20 mouse cellular contexts compared by ENCODE assay signal in genomic region chr16:87744338-87744737, GRCm38 (mm10). TPM values are rescaled to one million over a fixed set of nuclear protein-coding genes. Genes with fewer than 3 reads are reported as not detected.
DNase-seq lines count a peak whose midpoint lies in the region; ATAC-seq and TF ChIP-seq lines count a peak whose summit lies in the region.
"Had no signal": no experiment of that assay in that cellular context is flagged by ENCODE, and none has a peak within 500 bp of the region (broad histone marks: within the 10 kb centered on the region; RNA-seq: fewer than 3 reads in every experiment).

No protein-coding gene starts in this region.

- 0 out of 2 replicates have a peak, but pooled peaks cover 3% of the 10 kb centered on the region for H3K9me3 ChIP-seq in hindbrain, embryonic 10.5 days
- H3K9me3 ChIP-seq in hindbrain, postnatal 0 days (ENCODE audit: low read length) = no peaks in the 10 kb centered on the region
- H3K9me3 ChIP-seq in midbrain, embryonic 13.5 days = no peaks in the 10 kb centered on the region
- no peaks in the 10 kb centered on the region for H3K9me3 ChIP-seq in midbrain, embryonic 10.5 days (replicated peaks)
- H3K9me3 ChIP-seq: embryonic facial prominence, embryonic 15.5 days; forebrain, embryonic 10.5 days; forebrain, embryonic 12.5 days had no signal

- H3K36me3 ChIP-seq in hindbrain, embryonic 10.5 days = no peaks in the 10 kb centered on the region
- no peaks in the 10 kb centered on the region for H3K36me3 ChIP-seq in hindbrain, postnatal 0 days (ENCODE audit: insufficient read depth, low read length)
- no peaks in the 10 kb centered on the region for H3K36me3 ChIP-seq in midbrain, embryonic 13.5 days
- no peaks in the 10 kb centered on the region for H3K36me3 ChIP-seq in midbrain, embryonic 10.5 days
- H3K36me3 ChIP-seq: embryonic facial prominence, embryonic 13.5 days; embryonic facial prominence, embryonic 15.5 days; forebrain, embryonic 10.5 days; forebrain, embryonic 12.5 days had no signal

- DNase-seq in hindbrain, embryonic 10.5 days (ENCODE audit: low spot score) = no peak
- no peak for DNase-seq in hindbrain, postnatal 0 days (ENCODE audit: low spot score)
- DNase-seq in midbrain, embryonic 10.5 days (ENCODE audit: low spot score) = no peak
- DNase-seq: adrenal gland, adult 2 months; adrenal gland, postnatal 10 days; adrenal gland, postnatal 25 days; cerebellum, adult 11 months; cerebellum, adult 18-20 months; cerebellum, adult 8-10 months; cerebellum, adult 9-11 months; cerebellum, postnatal 14 days; cerebellum, postnatal 36 days had no signal

- H3K4me2 ChIP-seq in hindbrain, postnatal 0 days (ENCODE audit: low read depth, low read length) = no peak overlapping the region
- H3K4me2 ChIP-seq in midbrain, embryonic 13.5 days (replicated peaks) = no peak overlapping the region
- H3K4me2 ChIP-seq: embryonic facial prominence, embryonic 13.5 days; embryonic facial prominence, embryonic 15.5 days; forebrain, embryonic 12.5 days had no signal

- no peak overlapping the region for H3K4me3 ChIP-seq in hindbrain, embryonic 10.5 days
- no peak overlapping the region for H3K4me3 ChIP-seq in hindbrain, postnatal 0 days (ENCODE audit: low read length)
- H3K4me3 ChIP-seq in midbrain, embryonic 13.5 days (replicated peaks) = no peak overlapping the region
- H3K4me3 ChIP-seq in midbrain, embryonic 10.5 days = no peak overlapping the region
- H3K4me3 ChIP-seq: embryonic facial prominence, embryonic 13.5 days; embryonic facial prominence, embryonic 15.5 days; erythroblast, embryonic 14.5 days; forebrain, embryonic 10.5 days; forebrain, embryonic 12.5 days had no signal

- H3K27me3 ChIP-seq in hindbrain, embryonic 10.5 days (ENCODE audit: insufficient read depth, poor library complexity, severe bottlenecking) = no peaks in the 10 kb centered on the region
- no peaks in the 10 kb centered on the region for H3K27me3 ChIP-seq in hindbrain, postnatal 0 days (ENCODE audit: insufficient read depth, low read length)
- no peaks in the 10 kb centered on the region for H3K27me3 ChIP-seq in midbrain, embryonic 13.5 days
- H3K27me3 ChIP-seq in midbrain, embryonic 10.5 days (ENCODE audit: low read depth, poor library complexity, severe bottlenecking) = no peaks in the 10 kb centered on the region
- H3K27me3 ChIP-seq: embryonic facial prominence, embryonic 13.5 days; embryonic facial prominence, embryonic 15.5 days; forebrain, embryonic 12.5 days had no signal

- 75% methylated on average over 2 of the region's 2 CpGs for WGBS in hindbrain, embryonic 10.5 days
- WGBS in hindbrain, postnatal 0 days = 81% methylated on average over 2 of the region's 2 CpGs
- 77% methylated on average over 2 of the region's 2 CpGs for WGBS in midbrain, embryonic 13.5 days
- 86% methylated on average over 2 of the region's 2 CpGs for WGBS in midbrain, embryonic 10.5 days

- peaks cover 20% of the 10 kb centered on the region for H3K4me1 ChIP-seq in hindbrain, embryonic 10.5 days (replicated peaks)
- no peaks in the 10 kb centered on the region for H3K4me1 ChIP-seq in hindbrain, postnatal 0 days (ENCODE audit: insufficient read depth, low read length)
- no peaks in the 10 kb centered on the region for H3K4me1 ChIP-seq in midbrain, embryonic 13.5 days (replicated peaks)
- H3K4me1 ChIP-seq in midbrain, embryonic 10.5 days = peaks cover 9% of the 10 kb centered on the region
- H3K4me1 ChIP-seq: embryonic facial prominence, embryonic 13.5 days; embryonic facial prominence, embryonic 15.5 days had no signal

- peak overlapping the region; percentile 73; the same call in 1 of the 2 replicates for H3K27ac ChIP-seq in hindbrain, embryonic 10.5 days
- H3K27ac ChIP-seq in hindbrain, postnatal 0 days = no peak overlapping the region
- no peak overlapping the region for H3K27ac ChIP-seq in midbrain, embryonic 13.5 days
- no peak overlapping the region for H3K27ac ChIP-seq in midbrain, embryonic 10.5 days (replicated peaks)
- H3K27ac ChIP-seq: embryonic facial prominence, embryonic 13.5 days; embryonic facial prominence, embryonic 15.5 days; forebrain, embryonic 12.5 days had no signal

- no peak for ATAC-seq in hindbrain, postnatal 0 days
- ATAC-seq in midbrain, embryonic 13.5 days = 0 out of 2 replicates have a peak, but pooled peaks have one; percentile 25
- ATAC-seq: forebrain, embryonic 14.5 days; forebrain, embryonic 16.5 days had no signal

- H3K9ac ChIP-seq in hindbrain, postnatal 0 days (replicated peaks; ENCODE audit: low read length) = no peak overlapping the region
- no peak overlapping the region for H3K9ac ChIP-seq in midbrain, embryonic 13.5 days (replicated peaks)
- H3K9ac ChIP-seq: embryonic facial prominence, embryonic 13.5 days; embryonic facial prominence, embryonic 15.5 days; forebrain, embryonic 12.5 days had no signal

- no peak for TF ChIP-seq CTCF in hindbrain, postnatal 0 days (IDR thresholded peaks at IDR 0.05; ENCODE audit: low read depth)

RNA-seq across cellular contexts. Expression of gene Bach1, which starts 45.6 kb away (rescaled TPM):
- 15.4 and 19.3 TPM in 2 replicates for polyA plus RNA-seq in hindbrain, embryonic 10.5 days (2016; fragmentation: Nextera tagmentation; extraction: Ambion mirVana)
- 34.2 and 44.5 TPM in 2 replicates for total RNA-seq in hindbrain, postnatal 0 days (2014; rRNA removed)
- polyA plus RNA-seq in hindbrain, postnatal 0 days (2015; fragmentation: Nextera tagmentation; extraction: Ambion mirVana) = 12.3 and 13.1 TPM in 2 replicates
- polyA plus RNA-seq in midbrain, embryonic 13.5 days (2015; fragmentation: Nextera tagmentation; extraction: Ambion mirVana) = 21.1 and 25.4 TPM in 2 replicates
- 12.9 and 14.4 TPM in 2 replicates for polyA plus RNA-seq in midbrain, embryonic 10.5 days (2016; fragmentation: Nextera tagmentation; extraction: Ambion mirVana)
